Comparison of ENCODE assay signal across 9 mouse cellular contexts in the genomic region with DNA sequence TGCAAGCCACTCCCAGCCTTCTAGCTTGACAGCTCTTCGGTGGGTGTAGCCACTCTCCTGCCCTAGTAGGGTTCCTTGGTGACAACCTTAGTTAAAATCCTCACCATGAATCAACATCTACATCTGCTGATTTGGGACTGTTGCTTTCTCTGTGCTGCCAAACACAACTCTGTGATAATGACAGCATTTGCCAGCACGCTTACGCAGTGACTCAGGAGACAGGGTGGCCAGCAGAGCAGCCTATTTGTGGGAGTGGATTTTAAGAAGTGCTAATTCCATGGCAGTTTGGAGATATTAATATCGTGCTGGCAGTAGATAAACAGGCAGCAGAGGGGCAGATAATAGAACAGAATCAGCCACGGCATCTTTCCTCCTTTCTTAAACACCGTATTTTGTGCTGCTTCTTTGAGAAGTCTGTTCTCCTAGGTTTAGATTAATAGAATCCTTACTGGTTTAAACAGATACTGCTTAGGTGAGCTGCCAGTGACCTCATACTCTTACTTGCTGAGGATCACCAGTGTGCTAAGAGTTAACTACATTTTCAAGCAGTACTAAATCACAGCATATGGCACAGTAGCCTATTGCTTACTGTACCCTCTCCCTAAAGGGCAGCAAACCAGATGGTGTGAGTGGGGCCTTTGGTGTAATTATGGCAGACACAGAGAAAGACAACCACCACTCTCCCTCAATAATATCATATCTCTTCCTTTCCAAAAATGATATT.
DNase-seq lines count a peak whose midpoint lies in the region; ATAC-seq and TF ChIP-seq lines count a peak whose summit lies in the region.
"Had no signal": no experiment of that assay in that cellular context is flagged by ENCODE, and none has a peak within 500 bp of the region (broad histone marks: within the 10 kb centered on the region; RNA-seq: fewer than 3 reads in every experiment).

No protein-coding gene starts in this region.

- peaks cover 4% of the 10 kb centered on the region for H3K36me3 ChIP-seq in heart, embryonic 16.5 days (ENCODE audit: control insufficient read depth, insufficient read depth)
- H3K36me3 ChIP-seq in liver, embryonic 11.5 days (ENCODE audit: control insufficient read depth, insufficient read depth, low read length) = no peaks in the 10 kb centered on the region; the same call in 1 of the 2 replicates

- no peak overlapping the region for H3K9ac ChIP-seq in heart, embryonic 16.5 days (ENCODE audit: low read length)
- no peak overlapping the region for H3K9ac ChIP-seq in liver, embryonic 11.5 days (ENCODE audit: low read depth, low read length)
- H3K9ac ChIP-seq: embryonic facial prominence, embryonic 12.5 days had no signal

- H3K4me1 ChIP-seq in heart, embryonic 16.5 days (ENCODE audit: control insufficient read depth, insufficient read depth, low read length) = peaks cover 36% of the 10 kb centered on the region
- peaks cover 28% of the 10 kb centered on the region for H3K4me1 ChIP-seq in liver, embryonic 11.5 days (replicated peaks; ENCODE audit: control insufficient read depth, insufficient read depth, low read length)

- H3K4me2 ChIP-seq in heart, embryonic 16.5 days (ENCODE audit: low read depth, low read length) = peak overlapping the region; percentile 18; the same call in 1 of the 2 replicates
- H3K4me2 ChIP-seq in liver, embryonic 11.5 days = no peak overlapping the region
- H3K4me2 ChIP-seq: embryonic facial prominence, embryonic 12.5 days had no signal

- WGBS in heart, embryonic 16.5 days = 35% methylated on average over 6 of the region's 6 CpGs
- WGBS in liver, embryonic 11.5 days = 54% methylated on average over 6 of the region's 6 CpGs

- peak overlapping the region; percentile 36 for H3K4me3 ChIP-seq in gastrocnemius, adult 2 months
- H3K4me3 ChIP-seq in heart, embryonic 16.5 days (ENCODE audit: low read length) = no peak overlapping the region
- no peak overlapping the region for H3K4me3 ChIP-seq in liver, embryonic 11.5 days (ENCODE audit: low read depth, low read length)
- H3K4me3 ChIP-seq: embryonic facial prominence, embryonic 12.5 days had no signal

- no peaks in the 10 kb centered on the region for H3K9me3 ChIP-seq in heart, embryonic 16.5 days (replicated peaks; ENCODE audit: control insufficient read depth, low read length)
- H3K9me3 ChIP-seq in liver, embryonic 11.5 days (ENCODE audit: control insufficient read depth, low read length) = no peaks in the 10 kb centered on the region
- H3K9me3 ChIP-seq: embryonic facial prominence, embryonic 12.5 days had no signal

- no peak for TF ChIP-seq CTCF in gastrocnemius, adult 2 months (IDR thresholded peaks at IDR 0.05)

- ATAC-seq in heart, embryonic 16.5 days (replicated peaks; ENCODE audit: extremely low read depth, insufficient read depth, low FRiP score) = 0 out of 2 replicates have a peak, but pooled peaks have one; percentile 26
- ATAC-seq in liver, embryonic 11.5 days (replicated peaks; ENCODE audit: low FRiP score) = peak; percentile 52

- DNase-seq in gastrocnemius, adult 2 months = peak; percentile 44
- no peak for DNase-seq in gastrocnemius, postnatal 14 days
- DNase-seq in cerebellum, adult 9-10 months = peak; percentile 72
- DNase-seq in liver, embryonic 11.5 days (ENCODE audit: low spot score) = no peak
- no peak for DNase-seq in B cell, adult 2 months
- no peak for DNase-seq in retina, embryonic 14.5 days (ENCODE audit: low spot score)
- DNase-seq in thymus, postnatal 36 days = no peak

- intact Hi-C loops in gastrocnemius, adult 2 months (cut with DNase I) = no loop called here
- intact Hi-C loops in gastrocnemius, postnatal 14 days (cut with DNase I; ENCODE audit: low total_unique reads) = no loop called here

- H3K27me3 ChIP-seq in heart, embryonic 16.5 days (ENCODE audit: control insufficient read depth, insufficient read depth, low read length) = no peaks in the 10 kb centered on the region
- H3K27me3 ChIP-seq in liver, embryonic 11.5 days (replicated peaks; ENCODE audit: control insufficient read depth, insufficient read depth, low read length) = no peaks in the 10 kb centered on the region
- H3K27me3 ChIP-seq: embryonic facial prominence, embryonic 12.5 days had no signal

- H3K27ac ChIP-seq in gastrocnemius, adult 2 months = peak overlapping the region; percentile 61
- no peak overlapping the region for H3K27ac ChIP-seq in heart, embryonic 16.5 days (ENCODE audit: low read length)
- no peak overlapping the region for H3K27ac ChIP-seq in liver, embryonic 11.5 days (ENCODE audit: low read depth, low read length)
- H3K27ac ChIP-seq: embryonic facial prominence, embryonic 12.5 days had no signal

Comparison
In these comparisons a context has a peak if more than half of its experiments do, and no peak if none do; other contexts are left out.
1. DNase-seq: peak in gastrocnemius, adult 2 months (single experiment) and cerebellum, adult 9-10 months (single experiment); none in gastrocnemius, postnatal 14 days (single experiment), liver, embryonic 11.5 days (single experiment), B cell, adult 2 months (0 of 2), retina, embryonic 14.5 days (single experiment) and thymus, postnatal 36 days (0 of 2).